Mouse (Mus musculus) cerebellum, adult 18-20 months (tissue): ENCODE results near the gene Camk2b.
"Not testable (repeated sequence)": the region's sequence is repeated elsewhere in the genome, so short reads cannot be mapped to it uniquely, and the experiment has no call there.

Source experiments
- DNase-seq, 2 experiments: peaks; one replicate each; pipeline ENCODE4 v3.0.0; 2021

The Camk2b gene

GRCm38 (mm10) chr11:6011879-6012278 lies 54.3 kb downstream of the Camk2b start:
- DNase-seq, result no peak

DNA sequence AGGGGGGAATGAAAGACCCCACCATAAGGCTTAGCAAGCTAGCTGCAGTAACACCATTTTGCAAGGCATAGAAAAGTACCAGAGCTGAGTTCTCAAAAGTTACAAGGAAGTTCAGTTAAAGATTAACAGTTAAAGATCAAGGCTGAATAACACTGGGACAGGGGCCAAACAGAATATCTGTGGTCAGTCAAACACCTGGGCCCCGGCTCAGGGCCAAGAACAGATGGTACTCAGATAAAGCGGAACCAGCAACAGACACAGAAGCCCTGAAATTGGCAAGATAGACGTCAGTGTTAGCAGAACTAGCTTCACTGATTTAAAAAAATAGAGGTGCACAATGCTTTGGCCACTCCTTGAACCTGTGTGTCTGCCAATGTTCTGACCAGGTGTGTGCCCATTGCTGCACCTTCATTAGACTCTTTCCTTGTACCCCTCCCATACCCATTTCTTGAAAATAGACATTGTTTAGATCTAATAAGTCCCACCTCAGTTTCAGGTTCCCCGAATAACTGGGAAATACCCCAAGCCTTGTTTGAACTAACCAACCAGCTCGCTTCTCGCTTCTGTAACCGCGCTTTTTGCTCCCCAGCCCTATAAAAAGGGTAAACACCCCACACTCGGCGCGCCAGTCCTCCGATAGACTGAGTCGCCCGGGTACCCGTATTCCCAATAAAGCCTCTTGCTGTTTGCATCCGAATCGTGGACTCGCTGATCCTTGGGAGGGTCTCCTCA lies 55.2 kb downstream of the Camk2b start:
- not testable (repeated sequence) for DNase-seq

DNA sequence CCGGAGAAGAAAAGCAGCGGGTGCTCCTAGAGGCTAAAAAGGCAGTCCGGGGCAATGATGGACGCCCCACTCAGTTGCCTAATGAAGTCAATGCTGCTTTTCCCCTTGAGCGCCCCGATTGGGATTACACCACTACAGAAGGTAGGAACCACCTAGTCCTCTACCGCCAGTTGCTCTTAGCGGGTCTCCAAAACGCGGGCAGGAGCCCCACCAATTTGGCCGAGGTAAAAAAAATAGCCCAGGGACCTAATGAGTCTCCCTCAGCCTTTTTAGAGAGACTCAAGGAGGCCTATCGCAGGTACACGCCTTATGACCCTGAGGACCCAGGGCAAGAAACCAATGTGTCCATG lies 58.4 kb downstream of the Camk2b start:
- not testable (repeated sequence) for DNase-seq

DNA sequence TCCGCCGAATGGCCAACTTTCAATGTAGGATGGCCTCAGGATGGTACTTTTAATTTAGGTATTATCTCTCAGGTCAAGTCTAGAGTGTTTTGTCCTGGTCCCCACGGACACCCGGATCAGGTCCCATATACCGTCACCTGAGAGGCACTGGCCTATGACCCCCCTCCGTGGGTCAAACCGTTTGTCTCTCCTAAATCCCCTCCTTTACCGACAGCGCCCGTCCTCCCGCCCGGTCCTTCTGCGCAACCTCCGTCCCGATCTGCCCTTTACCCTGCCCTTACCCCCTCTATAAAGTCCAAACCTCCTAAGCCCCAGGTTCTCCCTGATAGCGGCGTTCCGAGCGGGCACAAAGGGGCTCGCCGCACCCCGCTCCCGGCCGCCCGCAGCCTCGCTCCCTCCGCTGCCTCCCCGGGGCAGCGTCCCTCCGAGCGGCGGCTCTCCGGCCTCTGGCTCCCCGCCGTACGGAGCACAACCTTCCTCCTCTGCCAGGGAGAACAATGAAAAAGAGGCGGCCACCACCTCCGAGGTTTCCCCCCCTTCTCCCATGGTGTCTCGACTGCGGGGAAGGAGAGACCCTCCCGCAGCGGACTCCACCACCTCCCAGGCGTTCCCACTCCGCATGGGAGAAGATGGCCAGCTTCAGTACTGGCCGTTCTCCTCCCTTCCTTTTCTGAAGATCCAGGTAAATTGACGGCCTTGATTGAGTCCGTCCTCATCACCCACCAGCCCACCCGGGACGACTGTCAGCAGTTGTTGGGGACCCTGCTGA lies 59.0 kb downstream of the Camk2b start:
- DNase-seq, result not testable (repeated sequence)

DNA sequence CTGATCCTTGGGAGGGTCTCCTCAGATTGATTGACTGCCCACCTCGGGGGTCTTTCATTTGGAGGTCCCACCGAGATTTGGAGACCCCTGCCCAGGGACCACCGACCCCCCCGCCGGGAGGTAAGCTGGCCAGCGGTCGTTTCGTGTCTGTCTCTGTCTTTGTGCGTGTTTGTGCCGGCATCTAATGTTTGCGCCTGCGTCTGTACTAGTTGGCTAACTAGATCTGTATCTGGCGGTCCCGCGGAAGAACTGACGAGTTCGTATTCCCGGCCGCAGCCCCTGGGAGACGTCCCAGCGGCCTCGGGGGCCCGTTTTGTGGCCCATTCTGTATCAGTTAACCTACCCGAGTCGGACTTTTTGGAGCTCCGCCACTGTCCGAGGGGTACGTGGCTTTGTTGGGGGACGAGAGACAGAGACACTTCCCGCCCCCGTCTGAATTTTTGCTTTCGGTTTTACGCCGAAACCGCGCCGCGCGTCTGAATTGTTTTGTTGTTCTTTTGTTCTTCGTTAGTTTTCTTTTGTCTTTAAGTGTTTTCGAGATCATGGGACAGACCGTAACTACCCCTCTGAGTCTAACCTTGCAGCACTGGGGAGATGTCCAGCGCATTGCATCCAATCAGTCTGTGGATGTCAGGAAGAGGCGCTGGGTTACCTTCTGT lies 59.7 kb downstream of the Camk2b start:
- DNase-seq, result not testable (repeated sequence)

DNA sequence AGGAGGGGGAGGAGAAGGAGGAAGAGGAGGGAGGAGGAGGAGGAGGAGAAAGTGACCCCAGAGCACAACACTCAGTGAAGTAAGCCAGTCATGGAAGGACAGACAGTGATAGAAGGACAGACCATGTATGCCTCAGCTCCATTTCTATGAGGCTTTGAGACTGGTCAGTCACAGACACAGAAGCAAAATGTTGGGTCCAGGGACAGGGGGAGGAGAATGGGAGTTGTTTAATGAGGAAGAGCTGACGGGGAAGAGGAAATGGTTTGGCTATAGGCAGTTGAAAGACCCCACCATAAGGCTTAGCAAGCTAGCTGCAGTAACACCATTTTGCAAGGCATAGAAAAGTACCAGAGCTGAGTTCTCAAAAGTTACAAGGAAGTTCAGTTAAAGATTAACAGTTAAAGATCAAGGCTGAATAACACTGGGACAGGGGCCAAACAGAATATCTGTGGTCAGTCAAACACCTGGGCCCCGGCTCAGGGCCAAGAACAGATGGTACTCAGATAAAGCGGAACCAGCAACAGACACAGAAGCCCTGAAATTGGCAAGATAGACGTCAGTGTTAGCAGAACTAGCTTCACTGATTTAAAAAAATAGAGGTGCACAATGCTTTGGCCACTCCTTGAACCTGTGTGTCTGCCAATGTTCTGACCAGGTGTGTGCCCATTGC lies 60.7 kb downstream of the Camk2b start:
- not testable (repeated sequence) for DNase-seq

- no peak for DNase-seq
Observed at GRCm38 (mm10) chr11:6003046-6003639, 63.0 kb downstream of the Camk2b start.

- DNase-seq, result peak; percentile 74 to 83
Observed at GRCm38 (mm10) chr11:6001981-6002649, 64.0 kb downstream of the Camk2b start.

- no peak for DNase-seq
Observed at GRCm38 (mm10) chr11:6000961-6001682, 65.0 kb downstream of the Camk2b start.

DNA sequence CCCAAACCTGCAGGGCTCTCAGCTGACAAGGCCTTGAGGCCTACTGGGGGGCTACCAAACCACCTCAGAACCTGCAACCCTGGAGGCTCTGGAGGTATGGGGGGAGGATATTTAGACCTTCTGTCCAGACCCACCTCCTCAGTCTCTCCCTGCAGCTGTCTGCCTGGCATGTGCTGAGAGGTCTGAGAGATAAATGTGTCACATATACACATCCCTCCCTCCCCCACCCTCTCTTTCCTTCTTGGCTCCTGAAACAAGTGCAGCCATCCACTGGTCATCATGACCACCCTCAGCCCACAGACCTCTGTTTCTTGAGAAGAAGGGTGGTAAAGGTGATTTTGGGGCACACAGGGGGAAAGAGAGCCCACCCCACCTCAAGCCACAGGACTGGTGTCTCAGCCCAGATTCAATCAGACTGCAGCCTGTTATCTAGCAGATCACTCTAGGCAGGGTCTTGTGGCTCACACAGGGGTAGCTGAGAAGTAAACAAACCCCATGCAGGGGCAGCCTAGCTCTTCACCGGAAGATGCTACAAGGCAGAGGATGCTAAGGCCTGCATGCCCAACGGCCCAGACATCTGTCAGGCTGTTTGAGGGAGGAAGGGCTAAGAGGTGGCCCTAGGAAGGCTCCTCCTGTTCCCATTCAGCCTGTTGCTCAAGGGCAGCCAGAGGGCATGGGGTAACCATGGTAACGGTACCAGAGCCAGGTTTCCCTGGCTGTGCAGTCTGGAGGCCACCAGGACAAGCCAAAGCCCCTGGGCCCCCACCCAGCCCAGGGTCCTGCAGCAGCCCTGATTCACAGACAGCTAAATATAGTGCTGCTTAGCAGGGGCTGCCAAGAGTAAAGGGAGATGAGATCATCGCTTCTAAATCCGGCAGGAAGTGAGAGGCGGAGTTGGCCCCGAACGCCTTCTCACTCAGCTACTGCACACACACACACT lies 66.1 kb downstream of the Camk2b start:
- peak; percentile 79 to 84 for DNase-seq

DNA sequence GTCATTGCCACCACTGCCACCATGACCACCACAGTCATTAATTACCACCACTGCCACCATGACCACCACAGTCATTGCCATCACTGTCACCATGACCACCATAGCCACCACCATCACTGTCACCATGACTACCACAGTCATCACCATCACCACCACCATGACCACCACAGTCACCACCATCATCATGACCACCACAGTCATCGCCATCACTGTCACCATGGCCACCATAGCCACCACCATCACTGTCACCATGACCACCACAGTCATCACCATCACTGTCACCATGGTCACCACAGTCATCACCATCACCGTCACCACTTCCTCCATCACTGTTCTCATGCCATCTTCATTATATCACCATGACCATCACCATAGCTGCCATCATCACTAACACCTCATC lies 67.7 kb downstream of the Camk2b start:
- DNase-seq, result no peak

DNA sequence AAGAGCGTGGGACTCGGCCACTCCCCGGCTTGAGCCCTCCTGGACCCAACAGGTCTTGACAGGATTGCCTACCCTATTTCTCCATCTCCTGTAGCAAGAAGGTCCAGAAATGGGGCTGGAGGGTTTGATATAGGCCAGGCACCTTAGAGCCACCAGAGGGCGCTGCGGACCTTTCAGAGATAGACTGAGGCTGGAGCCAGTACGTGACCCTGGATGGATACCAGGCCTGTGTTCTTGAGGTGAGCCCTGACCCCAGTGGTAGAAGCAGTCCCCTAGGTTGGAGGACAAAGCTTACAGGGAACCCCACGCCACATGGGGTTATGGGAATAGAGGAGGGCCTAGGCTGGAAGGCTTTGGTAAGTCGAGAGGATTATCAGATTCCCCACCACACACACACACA lies 70.2 kb downstream of the Camk2b start:
- peak; percentile 88 to 95 for DNase-seq

- DNase-seq, result peak in 1 of 2 experiments; percentile 45
Observed at GRCm38 (mm10) chr11:5994880-5995279, 71.3 kb downstream of the Camk2b start.

DNA sequence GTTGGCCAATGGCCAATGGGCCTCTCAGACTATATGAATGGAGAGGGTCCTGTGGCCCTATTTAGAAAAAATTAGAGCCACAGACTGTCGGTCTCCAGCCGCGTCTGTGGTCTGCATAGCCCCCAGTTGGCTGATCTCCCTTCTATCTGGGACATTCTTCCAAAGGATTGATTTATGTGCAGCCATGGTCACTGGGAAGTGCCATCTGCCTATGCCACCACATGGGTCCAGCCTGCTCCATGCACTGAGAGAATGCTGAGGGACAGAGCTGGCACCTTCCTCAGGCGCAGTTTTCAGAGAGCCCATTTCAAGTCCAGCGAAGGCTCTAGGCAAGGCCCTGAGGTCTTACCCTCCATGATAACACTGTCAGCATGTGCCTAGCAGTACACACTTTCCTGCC lies 72.0 kb downstream of the Camk2b start:
- DNase-seq, result peak; percentile 74 to 78

- peak; percentile 60 to 66 for DNase-seq
Observed at GRCm38 (mm10) chr11:5990910-5991309, 75.3 kb downstream of the Camk2b start.

DNA sequence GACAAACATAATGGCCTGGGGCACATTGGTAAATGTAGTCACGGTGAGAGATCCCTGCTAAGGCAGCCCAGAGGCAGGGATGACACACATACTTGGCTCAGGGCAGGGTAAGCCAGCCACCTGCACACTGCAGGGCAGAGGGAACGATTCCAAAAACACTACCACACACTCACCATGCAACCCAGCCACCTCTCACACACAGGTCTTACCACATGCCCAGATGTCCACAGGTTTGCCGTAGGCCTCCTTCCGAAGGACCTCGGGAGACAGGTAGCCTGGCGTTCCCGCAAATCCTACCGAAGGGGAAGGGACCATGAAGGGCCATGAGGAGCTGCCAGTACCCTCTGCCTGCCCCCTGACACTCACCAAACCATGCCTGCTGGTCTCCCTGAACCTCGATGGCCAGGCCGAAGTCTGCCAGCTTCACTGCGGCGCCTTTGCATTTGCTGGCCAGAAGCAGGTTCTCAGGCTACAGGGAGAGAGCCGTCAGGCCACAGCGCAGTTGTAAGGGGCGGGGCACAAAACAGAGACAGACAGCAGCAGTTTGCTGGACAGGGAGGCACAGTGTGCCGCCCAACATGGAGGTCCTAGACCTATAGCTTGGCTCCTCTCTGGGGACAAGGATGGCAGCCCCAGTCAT lies 76.1 kb downstream of the Camk2b start:
- DNase-seq, result peak; percentile 61 to 62

DNA sequence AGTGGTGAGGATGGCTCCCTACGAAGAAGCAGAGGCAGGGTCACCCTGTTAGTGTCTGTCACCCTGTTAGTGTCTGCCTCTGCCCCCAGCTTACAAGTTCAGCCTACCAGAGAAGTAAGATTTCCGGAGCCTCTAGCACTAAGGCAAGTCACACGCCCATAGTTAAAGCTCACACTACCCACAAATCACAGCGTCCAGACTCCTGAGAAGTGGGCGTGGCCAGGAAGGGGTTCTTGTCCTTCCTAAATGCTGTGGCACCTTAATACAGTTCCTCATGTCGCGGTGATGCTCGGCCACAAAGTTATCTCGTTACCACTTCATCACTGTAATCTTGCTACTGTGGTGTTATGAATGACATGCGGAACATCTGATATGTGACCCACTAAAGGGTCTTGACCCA lies 78.0 kb downstream of the Camk2b start:
- DNase-seq, result no peak

DNA sequence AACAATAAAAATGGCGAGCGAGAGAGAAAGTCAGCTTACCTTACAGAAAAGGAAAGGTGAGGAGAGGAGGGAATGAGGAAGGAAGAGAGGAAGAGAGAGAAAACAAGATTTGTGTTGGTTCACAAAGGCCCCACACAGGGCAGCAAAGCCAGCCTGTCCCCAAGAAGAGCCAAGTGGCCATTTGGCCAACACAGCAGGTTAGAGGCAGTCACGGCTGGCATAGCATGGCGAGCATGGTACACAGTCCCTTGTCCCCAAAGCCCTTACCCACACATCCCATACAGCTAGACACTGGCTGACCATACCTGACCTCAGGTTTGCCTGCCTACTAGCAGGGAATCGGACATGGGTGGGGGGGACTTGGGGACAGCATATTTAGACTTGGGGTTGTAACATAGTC lies 82.5 kb downstream of the Camk2b start:
- peak; percentile 79 to 84 for DNase-seq

GRCm38 (mm10) chr11:5981323-5981722 lies 84.8 kb downstream of the Camk2b start:
- no peak for DNase-seq

DNA sequence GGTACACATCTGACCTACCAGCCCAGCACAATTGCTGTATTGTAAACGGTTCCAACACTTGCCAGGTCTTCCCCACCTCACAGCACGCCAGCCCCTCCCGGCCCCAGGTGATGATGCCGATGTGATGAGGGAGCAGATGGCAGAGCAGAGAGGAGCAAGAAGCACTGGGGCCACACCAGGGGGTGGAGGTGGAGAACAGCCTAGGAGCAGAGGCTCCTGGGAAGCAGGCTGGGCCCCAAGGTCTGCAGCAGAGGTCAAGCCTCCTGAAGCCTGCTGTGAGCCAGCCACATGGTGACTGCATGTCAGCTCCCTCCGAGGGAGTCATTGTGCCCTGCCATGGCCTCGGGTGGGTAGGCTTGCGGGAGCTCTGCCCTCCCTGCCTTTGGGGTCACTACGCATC lies 85.6 kb downstream of the Camk2b start:
- no peak for DNase-seq
